Comparison of ENCODE assay signal across 21 mouse cellular contexts in genomic region chrX:94773876-94774275, GRCm38 (mm10). TPM values are rescaled to one million over a fixed set of nuclear protein-coding genes. Genes with fewer than 3 reads are reported as not detected.
DNase-seq lines count a peak whose midpoint lies in the region; ATAC-seq and TF ChIP-seq lines count a peak whose summit lies in the region.
"Had no signal": no experiment of that assay in that cellular context is flagged by ENCODE, and none has a peak within 500 bp of the region (broad histone marks: within the 10 kb centered on the region; RNA-seq: fewer than 3 reads in every experiment).

No protein-coding gene starts in this region.

- no peaks in the 10 kb centered on the region for H3K9me3 ChIP-seq in E14TG2a.4 (ENCODE audit: low read length)
- no peaks in the 10 kb centered on the region for H3K9me3 ChIP-seq in ES-Bruce4 (replicated peaks; ENCODE audit: control insufficient read depth, insufficient read depth, low read length, poor library complexity, severe bottlenecking)
- H3K9me3 ChIP-seq in ES-E14 (ENCODE audit: control insufficient read depth, insufficient read depth, low read depth, low read length), result no peaks in the 10 kb centered on the region
- no peaks in the 10 kb centered on the region for H3K9me3 ChIP-seq in intestine, embryonic 15.5 days
- H3K9me3 ChIP-seq: embryonic facial prominence, embryonic 10.5 days; embryonic facial prominence, embryonic 12.5 days; forebrain, embryonic 13.5 days; forebrain, embryonic 15.5 days had no signal

- 95% methylated on average over 34 of the region's 34 CpGs for WGBS in intestine, embryonic 15.5 days

- no peak for TF ChIP-seq EP300 in ES-Bruce4 (IDR thresholded peaks at IDR 0.05; ENCODE audit: insufficient read depth, low read depth, low read length)

- H3K27me3 ChIP-seq in E14TG2a.4 (ENCODE audit: insufficient read depth, low read length) (peaks cover 25% of the 10 kb centered on the region), ES-Bruce4 (ENCODE audit: control insufficient read depth, insufficient read depth, low read length, poor library complexity, severe bottlenecking) (no peaks in the 10 kb centered on the region)
- no peaks in the 10 kb centered on the region for H3K27me3 ChIP-seq in intestine, embryonic 15.5 days (replicated peaks)
- H3K27me3 ChIP-seq: embryonic facial prominence, embryonic 12.5 days; forebrain, embryonic 13.5 days; forebrain, embryonic 15.5 days had no signal

- H3K27ac ChIP-seq in ES-Bruce4 (ENCODE audit: insufficient read depth, low read length), result no peak overlapping the region
- H3K27ac ChIP-seq in ES-E14 (ENCODE audit: insufficient read depth, low read depth, low read length, poor library complexity, severe bottlenecking), result no peak overlapping the region
- no peak overlapping the region for H3K27ac ChIP-seq in intestine, embryonic 15.5 days
- H3K27ac ChIP-seq: embryonic facial prominence, embryonic 10.5 days; embryonic facial prominence, embryonic 12.5 days; forebrain, embryonic 13.5 days; forebrain, embryonic 15.5 days had no signal

- ATAC-seq in intestine, embryonic 15.5 days, result no peak
- ATAC-seq: forebrain, embryonic 13.5 days; forebrain, embryonic 15.5 days; forebrain, postnatal 0 days had no signal

- no peak overlapping the region for H3K4me2 ChIP-seq in intestine, embryonic 15.5 days (replicated peaks)
- H3K4me2 ChIP-seq: embryonic facial prominence, embryonic 12.5 days; forebrain, embryonic 13.5 days; forebrain, embryonic 15.5 days had no signal

- H3K4me3 ChIP-seq in E14TG2a.4 (replicated peaks; ENCODE audit: low read length) (0 out of 2 replicates have a peak overlapping the region, but pooled peaks have one; percentile 10), ES-Bruce4 (ENCODE audit: low read depth, low read length) (peak overlapping the region; percentile 25; the same call in 1 of the 2 replicates), ES-E14 (ENCODE audit: insufficient read depth in 1 of 2, low read depth in 1 of 2, low read length in 2 of 2, poor library complexity in 1 of 2, severe bottlenecking in 1 of 2) (peak overlapping the region in 1 of 2 experiments; percentile 37; a peak in 1 of 4 replicates)
- H3K4me3 ChIP-seq in intestine, embryonic 15.5 days (replicated peaks), result no peak overlapping the region
- H3K4me3 ChIP-seq: embryonic facial prominence, embryonic 10.5 days; embryonic facial prominence, embryonic 12.5 days; forebrain, embryonic 13.5 days; forebrain, embryonic 15.5 days had no signal

- in situ Hi-C loops in ES-E14 (cut with MboI; ENCODE audit: low sequenced_read_pairs in 2 of 2, unreplicated experiment in 2 of 2), result no loop called here

- H3K36me3 ChIP-seq in E14TG2a.4 (ENCODE audit: insufficient read depth, low read length), result no peaks in the 10 kb centered on the region
- no peaks in the 10 kb centered on the region for H3K36me3 ChIP-seq in ES-Bruce4 (ENCODE audit: control insufficient read depth, insufficient read depth, low read length, poor library complexity, severe bottlenecking)
- no peaks in the 10 kb centered on the region for H3K36me3 ChIP-seq in ES-E14 (ENCODE audit: control insufficient read depth, insufficient read depth, low read length, poor library complexity, severe bottlenecking)
- no peaks in the 10 kb centered on the region for H3K36me3 ChIP-seq in intestine, embryonic 15.5 days
- H3K36me3 ChIP-seq: embryonic facial prominence, embryonic 10.5 days; embryonic facial prominence, embryonic 12.5 days; forebrain, embryonic 15.5 days had no signal

- TF ChIP-seq POLR2A in ES-Bruce4 (IDR thresholded peaks at IDR 0.05; ENCODE audit: insufficient read depth, low read length), result no peak

- DNase-seq in ES-E14 (ENCODE audit: low read depth, low spot score) (peak; percentile 0), ZHBTc4 (ENCODE audit: low read depth, low spot score) (peak; percentile 38), adipocyte (ENCODE audit: low spot score) (no peak)
- DNase-seq in frontal cortex, postnatal 36 days (ENCODE audit: low spot score in 2 of 2), result no peak
- DNase-seq in urinary bladder, adult 18-20 months (ENCODE audit: low spot score in 2 of 2), result no peak
- DNase-seq: adrenal gland, adult 8-10 months; adrenal gland, postnatal 14 days; adrenal gland, postnatal 36 days; cerebellum, adult 11-12 months; cerebellum, adult 2 months; cerebellum, adult 9-10 months; cerebellum, postnatal 10 days; cerebellum, postnatal 25 days; forebrain, postnatal 0 days had no signal

- no peak overlapping the region for H3K9ac ChIP-seq in ES-Bruce4 (ENCODE audit: low read depth, poor library complexity, severe bottlenecking)
- H3K9ac ChIP-seq in ES-E14 (ENCODE audit: insufficient read depth, low read depth, low read length, poor library complexity, severe bottlenecking), result peak overlapping the region; percentile 5; the same call in 1 of the 2 replicates
- no peak overlapping the region for H3K9ac ChIP-seq in intestine, embryonic 15.5 days
- H3K9ac ChIP-seq: embryonic facial prominence, embryonic 12.5 days; forebrain, embryonic 13.5 days; forebrain, embryonic 15.5 days; forebrain, postnatal 0 days had no signal

- TF ChIP-seq CTCF in E14TG2a.4 (conservative IDR thresholded peaks at IDR 0.05; ENCODE audit: low read length) (no peak), ES-Bruce4 (IDR thresholded peaks at IDR 0.05; ENCODE audit: low read depth, low read length) (no peak)

- no peaks in the 10 kb centered on the region for H3K4me1 ChIP-seq in E14TG2a.4 (replicated peaks; ENCODE audit: low read depth, low read length)
- no peaks in the 10 kb centered on the region for H3K4me1 ChIP-seq in ES-Bruce4 (ENCODE audit: control insufficient read depth, insufficient read depth, low read length)
- H3K4me1 ChIP-seq in ES-E14 (ENCODE audit: control insufficient read depth in 2 of 2, insufficient read depth in 2 of 2, low read length in 2 of 2, poor library complexity in 1 of 2), result no peaks in the 10 kb centered on the region; a peak in 1 of 4 replicates
- no peaks in the 10 kb centered on the region for H3K4me1 ChIP-seq in intestine, embryonic 15.5 days (replicated peaks)
- H3K4me1 ChIP-seq: embryonic facial prominence, embryonic 10.5 days; embryonic facial prominence, embryonic 12.5 days; forebrain, embryonic 13.5 days; forebrain, embryonic 15.5 days had no signal

TF ChIP-seq in ES-E14, 5 proteins besides CTCF, POLR2A, EP300 and RAD21:
- TF ChIP-seq CHD2 (IDR thresholded peaks at IDR 0.05; ENCODE audit: low read depth, low read length), result no peak
TF ChIP-seq in ES-E14: peak in this region for 0.

RNA-seq across cellular contexts. Expression of gene Zxdb, which starts 49.5 kb away (rescaled TPM):
- 4.1 and 4.9 TPM in 2 replicates for polyA plus RNA-seq in ES-Bruce4 (2011; ENCODE audit: insufficient read depth, insufficient read length, low read depth, missing spikeins)
- 1.1 and 2.7 TPM in 2 replicates for total RNA-seq in ES-E14 (2012; rRNA removed)
- 1.2 and 1.6 TPM in 2 replicates for polyA plus RNA-seq in intestine, embryonic 15.5 days (2015; fragmentation: Nextera tagmentation; extraction: Ambion mirVana)

Comparison
In these comparisons a context has a peak if more than half of its experiments do, and no peak if none do; other contexts are left out.
1. DNase-seq: peak in ES-E14 (single experiment) and ZHBTc4 (single experiment); none in frontal cortex, postnatal 36 days (0 of 2), adipocyte (single experiment) and urinary bladder, adult 18-20 months (0 of 2).